Mouse (Mus musculus) central nervous system, embryonic 14 days (tissue): Measurements from ENCODE around the gene Dynll1. TPM values are rescaled to one million over a fixed set of nuclear protein-coding genes. Genes with fewer than 3 reads are reported as not detected.

ENCODE experiments used
- polyA plus RNA-seq: library from polyadenylated mRNA; depleted of rRNA; stranded (reverse); fragments of >200 nt; gene quantifications from 2 replicates; pipeline ENCODE4 v1.2.3, GENCODE M21; 2012; rRNA removed

The Dynll1 gene
- 859 and 994 TPM in 2 replicates for polyA plus RNA-seq

GRCm38 (mm10) chr5:115300792-115301614 is at the start of gene Dynll1:
Dynll1 (minus strand) TSS chr5:115300999.

GRCm38 (mm10) chr5:115348546-115349224 is 47.9 kb upstream of the Dynll1 start, which contains the start of gene Cox6a1:
Cox6a1 (minus strand) TSS chr5:115348981.

GRCm38 (mm10) chr5:115340577-115341313 is 39.9 kb upstream of the Dynll1 start, which contains the start of the genes Gatc and Triap1:
Gatc (minus strand) TSS chr5:115341178.
Triap1 (plus strand) TSS chr5:115341225.

GRCm38 (mm10) chr5:115326875-115327609 is 26.2 kb upstream of the Dynll1 start, which contains the start of gene Srsf9:
Srsf9 (plus strand) TSS chr5:115327177.

GRCm38 (mm10) chr5:115279226-115280049 is 21.4 kb downstream of the Dynll1 start, which contains the start of gene Coq5:
Coq5 (plus strand) TSS chr5:115279666.

GRCm38 (mm10) chr5:115272812-115273548 is 27.8 kb downstream of the Dynll1 start, which contains the start of gene Rnf10:
Rnf10 (minus strand) TSS chr5:115272898.

Other genes starting within 250 kb of the Dynll1 start
- gene Gm10401, start 202.7 kb downstream of the Dynll1 start, polyA plus RNA-seq, result 0.19 and 0.20 TPM in 2 replicates
- gene Acads, start 181.7 kb downstream of the Dynll1 start, polyA plus RNA-seq, result 29.9 and 30.9 TPM in 2 replicates
- gene Unc119b, start 166.0 kb downstream of the Dynll1 start, polyA plus RNA-seq, result 46.4 and 52.1 TPM in 2 replicates
- gene Mlec, start 142.8 kb downstream of the Dynll1 start, polyA plus RNA-seq, result 69.9 and 98.4 TPM in 2 replicates
- gene Cabp1, start 106.6 kb downstream of the Dynll1 start, polyA plus RNA-seq, result 37.2 and 51.3 TPM in 2 replicates
- 61.1 and 61.6 TPM in 2 replicates for gene Pop5, start 65.2 kb downstream of the Dynll1 start, polyA plus RNA-seq
- 191 and 195 TPM in 2 replicates for gene Rnf10, start 28.1 kb downstream of the Dynll1 start, polyA plus RNA-seq
- 19.7 and 20.0 TPM in 2 replicates for gene Coq5, start 21.3 kb downstream of the Dynll1 start, polyA plus RNA-seq
- gene Srsf9, start 26.2 kb upstream of the Dynll1 start, polyA plus RNA-seq, result 118 and 124 TPM in 2 replicates
- gene Gatc, start 40.2 kb upstream of the Dynll1 start, polyA plus RNA-seq, result 27.9 and 28.9 TPM in 2 replicates
- 27.5 and 28.2 TPM in 2 replicates for gene Triap1, start 40.2 kb upstream of the Dynll1 start, polyA plus RNA-seq
- 1,417 and 1,419 TPM in 2 replicates for gene Cox6a1, start 48.0 kb upstream of the Dynll1 start, polyA plus RNA-seq
- 198 and 249 TPM in 2 replicates for gene Msi1, start 128.6 kb upstream of the Dynll1 start, polyA plus RNA-seq
- gene Pla2g1b, start 165.3 kb upstream of the Dynll1 start, polyA plus RNA-seq, result not detected in 2 replicates
- 71.3 and 77.1 TPM in 2 replicates for gene Sirt4, start 183.7 kb upstream of the Dynll1 start, polyA plus RNA-seq
- 46.4 and 65.5 TPM in 2 replicates for gene Pxn, start 205.7 kb upstream of the Dynll1 start, polyA plus RNA-seq